Mouse (Mus musculus) myocyte (in vitro differentiated cells): ENCODE results near the gene Hoxc6. TPM values are rescaled to one million over a fixed set of nuclear protein-coding genes. Genes with fewer than 3 reads are reported as not detected.

Source experiments
- H3K27me3 ChIP-seq: one replicate; pipeline ENCODE4 v1.6.1; 2011; ENCODE audit not compliant: control insufficient read depth, insufficient read depth, insufficient read length
- H3K36me3 ChIP-seq: one replicate; pipeline ENCODE4 v1.6.1; 2011; ENCODE audit not compliant: control insufficient read depth, insufficient read depth
- H3K4me2 ChIP-seq: one replicate; pipeline ENCODE4 v1.6.1; 2011; ENCODE audit warnings: low read depth, control low read depth
- H3K4me3 ChIP-seq: one replicate; pipeline ENCODE4 v1.5.1; 2011; ENCODE audit warnings: mild to moderate bottlenecking, control low read depth, moderate library complexity
- H3K79me2 ChIP-seq: one replicate; pipeline ENCODE4 v1.6.1; 2011; ENCODE audit not compliant: control insufficient read depth, insufficient read depth
- H3ac ChIP-seq: one replicate; pipeline ENCODE4 v1.6.1; 2011; ENCODE audit not compliant: control insufficient read depth, insufficient read length
- CEBPB ChIP-seq: IDR thresholded peaks from 2 replicates; pipeline ENCODE4 v1.6.1; 2011; ENCODE audit warnings: mild to moderate bottlenecking, moderate library complexity; ENCODE audit not compliant: poor library complexity, insufficient read depth, severe bottlenecking
- E2F4 ChIP-seq: IDR thresholded peaks from one replicate; pipeline ENCODE4 v1.6.1; 2011; ENCODE audit warnings: mild to moderate bottlenecking, control low read depth, moderate library complexity; ENCODE audit not compliant: insufficient read depth
- MAX ChIP-seq: IDR thresholded peaks from one replicate; pipeline ENCODE4 v1.6.1; 2011; ENCODE audit warnings: low read depth, mild to moderate bottlenecking, control low read depth
- MYOD1 ChIP-seq, 3 experiments: IDR thresholded peaks; one replicate each; pipeline ENCODE4 v1.6.1; 2011; ENCODE audit warnings: control low read depth in 2 of 3, low read depth in 2 of 3, mild to moderate bottlenecking in 2 of 3, moderate library complexity in 1 of 3; ENCODE audit not compliant: insufficient read length in 2 of 3, control insufficient read depth in 1 of 3
- MYOG ChIP-seq, 3 experiments: IDR thresholded peaks; one replicate each; pipeline ENCODE4 v1.6.1; 2011; ENCODE audit warnings: control low read depth in 2 of 3, low read depth in 2 of 3, mild to moderate bottlenecking in 2 of 3; ENCODE audit not compliant: insufficient read length in 2 of 3, control insufficient read depth in 1 of 3, insufficient read depth in 1 of 3
- POLR2A ChIP-seq: IDR thresholded peaks from one replicate; pipeline ENCODE4 v1.6.1; 2011; ENCODE audit warnings: low read depth, mild to moderate bottlenecking, control low read depth, moderate library complexity; ENCODE audit not compliant: insufficient read length
- POLR2AphosphoS2 ChIP-seq: IDR thresholded peaks from one replicate; pipeline ENCODE4 v1.6.1; 2011; ENCODE audit warnings: low read depth, control low read depth; ENCODE audit not compliant: insufficient read length
- REST ChIP-seq: IDR thresholded peaks from one replicate; pipeline ENCODE4 v1.6.1; 2011; ENCODE audit warnings: mild to moderate bottlenecking, control low read depth, moderate library complexity; ENCODE audit not compliant: insufficient read depth, insufficient read length
- SRF ChIP-seq: IDR thresholded peaks from one replicate; pipeline ENCODE4 v1.6.1; 2011; ENCODE audit warnings: low read depth; ENCODE audit not compliant: control insufficient read depth, insufficient read length
- TCF12 ChIP-seq: IDR thresholded peaks from one replicate; pipeline ENCODE4 v1.6.1; 2011; ENCODE audit warnings: mild to moderate bottlenecking, control low read depth; ENCODE audit not compliant: poor library complexity, insufficient read depth, severe bottlenecking
- TCF3 ChIP-seq: IDR thresholded peaks from one replicate; pipeline ENCODE4 v1.6.1; 2011; ENCODE audit warnings: low read depth, control low read depth; ENCODE audit not compliant: insufficient read length
- USF1 ChIP-seq: IDR thresholded peaks from one replicate; pipeline ENCODE4 v1.6.1; 2011; ENCODE audit warnings: low read depth, mild to moderate bottlenecking, control low read depth, moderate library complexity
- polyA plus RNA-seq: library from polyadenylated mRNA; unstranded; fragments of >200 nt; fragmentation: generic; extraction: Trizol; gene quantifications from one replicate; pipeline ENCODE4 v1.2.1, GENCODE M21; 2012; ENCODE audit warnings: missing spikeins

The Hoxc6 gene
- polyA plus RNA-seq, 1 experiment = 14.0 TPM

DNA sequence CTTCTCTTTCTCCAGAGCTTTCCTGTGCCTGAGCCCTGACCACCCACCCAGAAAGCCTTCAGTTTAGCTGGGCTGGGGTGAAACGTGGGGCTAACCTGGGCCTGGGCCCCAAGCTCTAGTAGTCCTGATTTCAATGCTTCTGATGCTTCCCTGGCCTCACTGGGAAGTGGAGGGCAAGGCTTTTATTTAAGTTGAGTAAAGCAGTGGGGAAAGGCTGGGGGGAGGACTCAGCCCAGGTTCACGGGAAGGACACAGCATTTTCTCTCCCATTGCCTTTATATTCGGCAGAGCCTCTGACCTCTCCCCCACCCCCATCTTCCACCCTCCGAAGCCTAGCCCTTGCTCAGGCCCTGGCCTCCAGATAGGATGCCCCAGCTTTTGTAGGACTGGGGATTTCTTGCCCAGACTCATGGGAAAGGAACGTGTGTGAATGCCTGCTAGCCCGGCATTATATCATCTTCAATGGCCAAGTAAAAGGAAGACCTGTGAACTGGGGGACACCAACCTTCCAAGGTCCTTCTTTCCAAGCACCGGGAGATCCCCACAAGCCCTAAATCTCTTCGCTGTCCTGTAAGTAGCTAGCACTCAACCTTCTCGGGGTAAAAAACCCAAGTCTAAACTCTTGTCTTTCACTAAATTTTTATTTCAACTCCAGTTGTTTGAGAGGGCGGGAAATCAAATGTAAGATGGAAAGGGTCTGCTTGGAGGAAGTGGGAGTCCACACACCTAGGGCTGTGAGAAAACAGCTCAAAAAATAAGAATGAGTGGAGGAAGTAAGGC is 40.8 kb downstream of the Hoxc6 start:
- Histone ChIP-seq H3K36me3 (no peaks in the 10 kb centered on the region), H3K4me2 (no peak overlapping the region), H3ac (no peak overlapping the region), H3K27me3 (no peaks in the 10 kb centered on the region), H3K79me2 (no peaks in the 10 kb centered on the region), H3K4me3 (no peak overlapping the region)
- no peak for TF ChIP-seq CEBPB
- no peak for TF ChIP-seq TCF3
- no peak for TF ChIP-seq POLR2A
- no peak for TF ChIP-seq POLR2AphosphoS2
- no peak for TF ChIP-seq MAX
- no peak for TF ChIP-seq E2F4
- no peak for TF ChIP-seq SRF
- TF ChIP-seq TCF12 = no peak
- no peak for TF ChIP-seq MYOG (IDR thresholded peaks at IDR 0.05; ENCODE audit: control insufficient read depth in 1 of 3, insufficient read depth in 1 of 3, insufficient read length in 2 of 3, low read depth in 2 of 3)
- TF ChIP-seq USF1 = no peak
- TF ChIP-seq REST = no peak

DNA sequence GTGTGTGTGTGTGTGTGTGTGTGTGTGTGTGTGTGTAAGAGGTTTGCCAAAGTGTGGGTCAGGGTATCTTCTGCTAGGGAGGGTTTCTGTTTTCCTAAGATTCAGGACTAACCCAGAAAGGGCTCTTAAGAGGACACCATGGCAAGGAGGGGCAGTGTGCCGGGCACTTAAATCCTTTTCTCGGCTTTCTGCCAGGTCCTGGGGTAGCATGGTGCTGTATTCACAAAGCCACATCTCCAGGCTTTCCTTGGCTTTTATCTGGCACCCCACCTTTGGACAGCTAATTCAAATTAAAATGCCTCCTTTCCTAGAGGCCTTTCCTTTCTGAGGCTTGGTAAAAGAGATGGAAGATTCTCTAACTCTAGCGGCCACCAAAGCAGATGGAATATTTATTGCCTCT is 41.6 kb downstream of the Hoxc6 start:
- H3K36me3 ChIP-seq = no peaks in the 10 kb centered on the region
- no peak for TF ChIP-seq E2F4
- TF ChIP-seq TCF12 = no peak
- no peak for TF ChIP-seq MAX
- TF ChIP-seq POLR2AphosphoS2 = no peak
- TF ChIP-seq SRF = no peak
- no peak for TF ChIP-seq TCF3
- no peak for TF ChIP-seq USF1
- no peak for TF ChIP-seq REST
- no peak for TF ChIP-seq CEBPB
- no peak for TF ChIP-seq POLR2A
- H3K4me2 ChIP-seq = no peak overlapping the region
- H3K4me3 ChIP-seq = no peak overlapping the region
- H3K27me3 ChIP-seq = no peaks in the 10 kb centered on the region
- H3K79me2 ChIP-seq = no peaks in the 10 kb centered on the region
- no peak overlapping the region for H3ac ChIP-seq

- Histone ChIP-seq H3K79me2 (no peaks in the 10 kb centered on the region), H3K27me3 (no peaks in the 10 kb centered on the region), H3ac (no peak overlapping the region), H3K4me3 (no peak overlapping the region), H3K36me3 (no peaks in the 10 kb centered on the region), H3K4me2 (no peak overlapping the region)
- no peak for TF ChIP-seq REST
- no peak for TF ChIP-seq SRF
- no peak for TF ChIP-seq POLR2AphosphoS2
- no peak for TF ChIP-seq CEBPB
- no peak for TF ChIP-seq MAX
- TF ChIP-seq E2F4 = no peak
- no peak for TF ChIP-seq POLR2A
- no peak for TF ChIP-seq MYOG (IDR thresholded peaks at IDR 0.05; ENCODE audit: control insufficient read depth in 1 of 3, insufficient read depth in 1 of 3, insufficient read length in 2 of 3, low read depth in 2 of 3)
- no peak for TF ChIP-seq TCF3
- no peak for TF ChIP-seq TCF12
- no peak for TF ChIP-seq MYOD1 (IDR thresholded peaks at IDR 0.05; ENCODE audit: control insufficient read depth in 1 of 3, insufficient read length in 2 of 3, low read depth in 2 of 3)
- TF ChIP-seq USF1 = no peak
Measured at GRCm38 (mm10) chr15:103040601-103041000, 42.5 kb downstream of the Hoxc6 start.

DNA sequence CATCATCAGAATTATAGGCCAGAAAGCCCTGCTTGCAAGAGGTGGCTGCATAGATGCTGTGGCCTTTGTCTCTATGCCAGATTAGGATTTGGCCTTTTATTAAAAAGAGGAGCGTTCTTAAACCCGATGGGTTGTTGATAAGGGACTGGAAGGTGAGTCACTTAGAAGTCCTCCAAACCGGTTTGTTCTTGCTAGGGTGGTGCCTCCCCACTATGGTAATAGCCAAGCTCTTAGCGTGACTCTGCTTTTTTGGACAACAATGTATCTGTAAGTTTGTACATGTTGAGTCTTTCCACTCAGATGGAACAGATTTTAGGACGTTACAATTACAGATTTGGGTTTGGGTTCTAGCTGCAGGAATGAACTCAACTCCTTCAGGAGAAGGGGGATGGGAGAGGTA is 43.6 kb downstream of the Hoxc6 start:
- no peaks in the 10 kb centered on the region for H3K27me3 ChIP-seq
- TF ChIP-seq CEBPB (no peak), SRF (no peak), TCF3 (no peak), USF1 (no peak), MYOG (IDR thresholded peaks at IDR 0.05; ENCODE audit: control insufficient read depth in 1 of 3, insufficient read depth in 1 of 3, insufficient read length in 2 of 3, low read depth in 2 of 3) (no peak), MYOD1 (IDR thresholded peaks at IDR 0.05; ENCODE audit: control insufficient read depth in 1 of 3, insufficient read length in 2 of 3, low read depth in 2 of 3) (no peak), MAX (no peak), POLR2AphosphoS2 (no peak), TCF12 (no peak), E2F4 (no peak), REST (no peak), POLR2A (no peak)

More for the DNA sequence above, 43.6 kb downstream of the Hoxc6 start:
- Histone ChIP-seq H3ac (no peak overlapping the region), H3K36me3 (no peaks in the 10 kb centered on the region), H3K79me2 (no peaks in the 10 kb centered on the region), H3K4me2 (no peak overlapping the region), H3K4me3 (no peak overlapping the region)
